Mouse (Mus musculus): ENCODE measurements around the gene Dennd6a.

GRCm38 (mm10) chr14:26637025-26637850, 63.6 kb downstream of the Dennd6a start:
- TF ChIP-seq CTCF (IDR thresholded peaks at IDR 0.05; ENCODE audit: low read depth, low read length) (no peak), POLR2A (IDR thresholded peaks at IDR 0.05; ENCODE audit: borderline replicate concordance, low read depth, low read length) (no peak)

Measured in bone marrow macrophage, adult 2 months (primary cell).